Mouse (Mus musculus) brain, embryonic 14.5 days (tissue): ENCODE measurements around the gene Gm20517. TPM values are rescaled to one million over a fixed set of nuclear protein-coding genes. Genes with fewer than 3 reads are reported as not detected.
"Not testable (repeated sequence)": the region's sequence is repeated elsewhere in the genome, so short reads cannot be mapped to it uniquely, and the experiment has no call there.

Experiments used
- DNase-seq: peaks from one replicate; pipeline ENCODE4 v3.0.0-alpha.2; 2011; ENCODE audit warnings: low read depth
- CTCF ChIP-seq: fragments of 200-500 bp; IDR thresholded peaks from 2 replicates; pipeline ENCODE4 v1.5.1; 2012; ENCODE audit warnings: inconsistent platforms, mild to moderate bottlenecking, moderate library complexity, borderline replicate concordance; ENCODE audit not compliant: insufficient read depth, insufficient read length; ENCODE audit errors: extremely low read depth
- POLR2A ChIP-seq: fragments of 200-500 bp; IDR thresholded peaks from 2 replicates; pipeline ENCODE4 v1.6.1; 2012; ENCODE audit warnings: mild to moderate bottlenecking, inconsistent platforms, borderline replicate concordance; ENCODE audit not compliant: poor library complexity, insufficient read depth, insufficient read length, severe bottlenecking; ENCODE audit errors: extremely low read depth
- polyA plus RNA-seq: library from polyadenylated mRNA; depleted of rRNA; stranded (reverse); fragments of >200 nt; gene quantifications from 2 replicates; pipeline ENCODE4 v1.2.3, GENCODE M21; 2012

Gm20517 gene
- polyA plus RNA-seq, 1 experiment = 2.6 TPM

DNA sequence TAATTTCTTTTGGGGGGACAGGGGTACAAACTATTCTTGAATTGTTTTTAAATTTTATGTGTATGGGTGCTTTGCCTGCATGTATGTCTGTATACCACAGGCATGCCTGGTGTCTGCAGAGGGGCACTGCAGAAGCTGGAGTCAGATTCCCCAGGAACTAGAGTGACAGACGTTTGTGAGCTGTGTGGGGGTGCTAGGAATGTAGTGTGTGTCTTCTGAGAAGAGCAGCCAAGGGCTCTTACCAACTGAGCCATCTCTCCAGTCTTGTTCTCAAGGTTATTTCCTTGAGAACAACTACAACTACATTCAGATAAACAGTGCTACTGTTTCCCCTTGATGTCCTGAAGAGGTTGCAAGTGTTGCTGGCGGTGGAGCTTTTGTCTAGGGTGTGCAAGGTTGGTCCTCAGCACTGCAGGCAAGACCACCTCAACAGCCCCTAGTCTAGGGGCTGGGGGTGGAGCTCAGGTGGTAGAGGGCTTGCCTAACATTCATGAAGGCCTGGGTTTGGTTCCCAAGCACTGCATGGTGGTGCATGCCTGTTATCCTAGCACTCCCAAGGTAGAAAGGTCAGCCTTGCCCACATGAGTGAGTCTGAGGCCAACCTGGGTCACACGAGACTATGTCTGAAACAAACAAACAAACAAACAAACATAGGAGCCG, 20.9 kb downstream of the Gm20517 start:
- no peak for TF ChIP-seq POLR2A
- TF ChIP-seq CTCF = no peak
- no peak for DNase-seq

- no peak for TF ChIP-seq CTCF
- TF ChIP-seq POLR2A = no peak
Measured at GRCm38 (mm10) chr17:47633999-47634770, 22.8 kb downstream of the Gm20517 start.

GRCm38 (mm10) chr17:47642992-47643391, 31.6 kb downstream of the Gm20517 start:
- no peak for DNase-seq
- TF ChIP-seq POLR2A = no peak
- peak; percentile 7; the same call in 1 of the 2 replicates for TF ChIP-seq CTCF

More at GRCm38 (mm10) chr17:47633999-47634770, 22.8 kb downstream of the Gm20517 start:
- no peak for DNase-seq

- DNase-seq = peak; percentile 58
- TF ChIP-seq POLR2A = no peak
- TF ChIP-seq CTCF = peak; percentile 50; the same call in 1 of the 2 replicates
Measured at GRCm38 (mm10) chr17:47646683-47647082, 35.3 kb downstream of the Gm20517 start.

GRCm38 (mm10) chr17:47648966-47649365, 37.6 kb downstream of the Gm20517 start:
- TF ChIP-seq CTCF = no peak
- TF ChIP-seq POLR2A = no peak
- peak; percentile 40 for DNase-seq

- TF ChIP-seq POLR2A = no peak
- TF ChIP-seq CTCF = no peak
Measured at GRCm38 (mm10) chr17:47651953-47652352, 40.6 kb downstream of the Gm20517 start.

GRCm38 (mm10) chr17:47654346-47654745, 43.0 kb downstream of the Gm20517 start:
- DNase-seq = not testable (repeated sequence)

More at GRCm38 (mm10) chr17:47651953-47652352, 40.6 kb downstream of the Gm20517 start:
- no peak for DNase-seq

GRCm38 (mm10) chr17:47655697-47656096, 44.3 kb downstream of the Gm20517 start:
- DNase-seq = no peak
- TF ChIP-seq POLR2A = no peak
- no peak for TF ChIP-seq CTCF

DNA sequence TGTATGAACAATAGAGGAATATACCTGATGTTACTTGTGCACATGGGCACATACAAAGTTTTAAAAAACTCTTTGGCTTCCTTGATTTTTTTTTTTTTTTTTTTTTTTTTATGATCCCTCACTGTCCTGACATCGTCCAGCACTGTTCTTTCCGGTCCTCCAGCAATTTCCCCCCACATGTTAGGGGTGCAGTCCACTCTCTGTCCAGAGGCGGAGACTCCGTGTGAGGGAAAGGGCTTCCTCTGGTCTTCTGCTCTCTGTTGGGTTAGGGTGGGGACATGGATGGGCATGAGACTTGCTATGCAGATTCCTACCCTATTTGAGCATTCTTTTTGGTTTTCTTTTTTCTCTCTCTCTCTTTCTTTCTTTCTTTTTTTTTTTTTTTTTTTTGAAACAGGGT, 46.5 kb downstream of the Gm20517 start:
- TF ChIP-seq CTCF (no peak), POLR2A (no peak)
- no peak for DNase-seq

GRCm38 (mm10) chr17:47658741-47659243, 47.4 kb downstream of the Gm20517 start:
- TF ChIP-seq CTCF (no peak), POLR2A (no peak)
- DNase-seq = no peak

DNA sequence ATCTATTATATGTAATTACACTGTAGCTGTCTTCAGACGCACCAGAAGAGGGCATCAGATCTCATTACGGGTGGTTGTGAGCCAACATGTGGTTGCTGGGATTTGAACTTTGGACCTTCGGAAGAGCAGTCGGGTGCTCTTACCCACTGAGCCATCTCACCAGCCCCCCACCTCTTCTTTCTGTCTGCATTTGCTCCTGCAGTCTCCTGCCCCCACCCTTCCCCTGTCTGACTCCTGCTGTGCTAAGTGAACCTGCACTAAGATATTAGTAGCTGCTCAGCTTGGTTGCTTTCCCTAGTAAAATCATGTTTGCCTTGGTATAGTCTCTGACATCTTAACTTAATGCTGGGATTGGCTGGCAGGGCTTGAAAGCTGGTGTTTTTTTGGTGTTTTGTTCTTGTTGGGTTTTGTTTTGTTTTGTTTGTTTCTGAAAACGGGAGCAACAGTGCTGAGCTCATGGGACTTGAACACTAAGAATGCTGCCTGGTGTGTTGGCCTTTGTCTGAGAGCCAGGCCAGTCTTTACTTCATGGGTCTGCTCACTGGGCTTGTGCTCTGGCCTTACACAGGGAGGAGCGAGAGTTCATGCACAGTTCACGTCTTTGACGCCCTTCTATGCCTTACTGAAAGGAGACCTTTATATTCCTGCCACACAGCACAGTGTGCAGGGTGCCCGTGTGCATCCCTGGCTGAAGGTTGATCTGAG, 51.8 kb downstream of the Gm20517 start:
- TF ChIP-seq CTCF (no peak), POLR2A (no peak)
- peak; percentile 59 for DNase-seq

- no peak for DNase-seq
- no peak for TF ChIP-seq POLR2A
- TF ChIP-seq CTCF = no peak
Measured at GRCm38 (mm10) chr17:47664474-47664873, 53.1 kb downstream of the Gm20517 start.
